Mouse (Mus musculus) hematopoietic multipotent progenitor cell, adult 10-12 weeks (in vitro differentiated cells): ENCODE results near the gene Dennd1c. TPM values are rescaled to one million over a fixed set of nuclear protein-coding genes. Genes with fewer than 3 reads are reported as not detected.

ENCODE experiments used
- polyA plus RNA-seq: library from polyadenylated mRNA; stranded (reverse); fragments of >175 nt; gene quantifications from 2 replicates; pipeline ENCODE4 v1.2.3, GENCODE M21; 2012; ENCODE audit warnings: low replicate concordance

Gene Dennd1c
- 211 and 238 TPM in 2 replicates for polyA plus RNA-seq

DNA sequence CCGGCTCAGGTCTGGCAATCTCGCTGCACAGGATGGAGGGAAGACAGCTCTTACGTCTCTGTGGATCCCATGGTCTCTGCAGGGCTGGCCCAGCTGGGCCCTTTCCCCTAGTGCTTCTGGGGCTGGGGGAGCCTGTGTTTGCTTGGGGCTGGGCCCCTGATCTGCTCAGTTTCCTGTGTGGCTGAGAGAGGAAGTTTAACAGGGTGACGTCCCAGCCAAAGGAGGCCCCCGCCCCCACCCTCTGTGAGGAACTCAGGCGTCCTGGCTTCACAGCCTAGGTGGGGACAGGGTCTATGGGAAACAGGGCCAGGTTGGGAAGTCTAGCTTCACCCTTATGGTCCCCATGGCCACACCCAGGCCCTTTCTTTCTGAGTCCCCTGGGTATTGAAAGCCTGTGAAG, at the start of gene Dennd1c:
Dennd1c (minus strand) TSS at position 179 of the 400 bp plus-strand sequence.

DNA sequence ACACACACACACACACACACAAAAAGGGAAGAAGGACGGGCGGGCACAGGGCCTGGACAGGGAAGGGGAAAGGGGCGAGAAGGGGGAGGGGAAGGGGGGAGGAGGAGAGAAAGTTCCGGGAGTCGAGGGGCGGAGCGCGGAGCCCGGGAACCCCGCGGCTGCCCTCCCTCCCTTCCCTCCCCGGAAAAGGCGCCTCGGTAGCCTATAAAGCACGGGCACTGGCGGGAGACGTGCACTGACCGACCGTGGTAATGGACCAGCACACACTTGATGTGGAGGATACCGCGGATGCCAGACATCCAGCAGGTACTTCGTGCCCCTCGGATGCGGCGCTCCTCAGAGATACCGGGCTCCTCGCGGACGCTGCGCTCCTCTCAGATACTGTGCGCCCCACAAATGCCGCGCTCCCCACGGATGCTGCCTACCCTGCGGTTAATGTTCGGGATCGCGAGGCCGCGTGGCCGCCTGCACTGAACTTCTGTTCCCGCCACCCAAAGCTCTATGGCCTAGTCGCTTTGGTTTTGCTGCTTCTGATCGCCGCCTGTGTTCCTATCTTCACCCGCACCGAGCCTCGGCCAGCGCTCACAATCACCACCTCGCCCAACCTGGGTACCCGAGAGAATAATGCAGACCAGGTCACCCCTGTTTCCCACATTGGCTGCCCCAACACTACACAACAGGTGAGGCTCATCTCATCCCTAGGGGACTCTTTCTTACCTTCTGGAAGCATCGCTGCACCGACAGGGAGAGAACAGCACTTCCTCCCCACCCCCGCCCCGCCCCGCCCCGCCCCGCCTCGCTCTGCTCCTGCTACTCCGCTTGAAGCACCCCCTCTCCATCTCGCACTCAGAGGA, 27.1 kb upstream of the Dennd1c start, which contains the start of gene Tnfsf9:
Tnfsf9 (plus strand) TSS at position 145 of the 854 bp plus-strand sequence.

DNA sequence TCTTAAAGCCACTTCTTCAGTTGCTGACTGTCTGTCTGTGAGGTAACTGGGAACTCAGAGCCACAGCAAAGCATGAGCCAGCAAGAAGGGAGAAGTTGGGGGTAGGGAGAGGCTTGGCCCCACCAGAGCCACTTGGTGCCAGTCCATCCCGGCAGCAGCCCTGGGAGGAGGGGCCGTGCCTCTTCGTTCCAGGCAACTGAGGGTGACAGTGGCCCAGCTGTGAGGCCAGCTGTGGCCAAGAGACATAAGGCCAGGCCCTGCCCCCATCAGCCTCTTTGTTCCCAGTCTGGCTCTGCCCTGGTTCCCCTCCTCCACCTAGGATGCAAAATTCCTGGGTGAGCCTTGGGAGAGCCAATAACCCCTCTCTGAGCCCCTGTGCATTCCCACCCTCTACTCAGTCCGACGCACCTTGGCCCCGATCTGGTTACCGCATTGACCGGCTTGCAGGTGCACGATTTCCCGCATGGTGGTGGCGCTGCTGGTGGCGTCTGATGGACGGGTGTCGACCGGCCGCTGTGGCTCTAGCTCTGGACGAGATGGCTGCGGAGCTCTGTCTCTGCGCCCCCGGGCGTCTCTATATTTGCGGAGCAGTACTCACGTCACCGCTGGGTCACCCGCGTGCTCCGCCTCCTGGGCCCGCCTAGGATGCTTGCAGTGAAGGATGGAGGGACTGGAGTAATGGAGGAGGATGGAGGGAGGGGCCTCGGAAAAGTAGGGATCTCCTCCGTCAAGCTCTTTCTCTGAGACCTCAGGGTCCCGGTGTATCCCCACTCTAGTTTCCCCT, 8.9 kb upstream of the Dennd1c start, which contains the start of gene Tubb4a:
Tubb4a (minus strand) TSS at position 734 of the 784 bp plus-strand sequence.

DNA sequence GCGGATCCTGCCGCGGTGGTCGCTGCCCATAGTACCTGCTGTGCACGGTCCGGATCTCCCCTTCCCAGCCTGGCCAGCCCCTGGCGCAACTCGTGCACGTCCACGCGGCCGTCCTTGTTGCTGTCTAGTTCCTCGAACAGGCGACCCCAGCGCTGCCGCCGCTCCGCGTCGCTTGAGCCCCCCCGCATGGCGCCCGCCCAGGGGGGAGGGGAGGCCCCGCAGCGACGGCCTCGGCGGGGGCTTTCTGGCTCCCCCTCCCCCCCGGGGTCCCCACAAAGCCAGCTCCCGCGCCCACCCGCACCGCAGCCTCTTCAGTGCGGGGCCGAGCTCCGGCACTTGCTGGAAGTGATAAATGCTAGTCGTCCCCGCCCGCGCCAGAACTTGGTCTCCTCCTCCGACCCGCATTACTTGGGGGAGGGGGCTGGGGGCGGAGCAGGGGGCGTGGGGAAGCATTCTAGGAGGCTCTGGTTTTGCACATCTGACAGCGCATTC, 18.8 kb downstream of the Dennd1c start, which contains the start of gene Slc25a23:
Slc25a23 (minus strand) TSS at position 378 of the 492 bp plus-strand sequence.

DNA sequence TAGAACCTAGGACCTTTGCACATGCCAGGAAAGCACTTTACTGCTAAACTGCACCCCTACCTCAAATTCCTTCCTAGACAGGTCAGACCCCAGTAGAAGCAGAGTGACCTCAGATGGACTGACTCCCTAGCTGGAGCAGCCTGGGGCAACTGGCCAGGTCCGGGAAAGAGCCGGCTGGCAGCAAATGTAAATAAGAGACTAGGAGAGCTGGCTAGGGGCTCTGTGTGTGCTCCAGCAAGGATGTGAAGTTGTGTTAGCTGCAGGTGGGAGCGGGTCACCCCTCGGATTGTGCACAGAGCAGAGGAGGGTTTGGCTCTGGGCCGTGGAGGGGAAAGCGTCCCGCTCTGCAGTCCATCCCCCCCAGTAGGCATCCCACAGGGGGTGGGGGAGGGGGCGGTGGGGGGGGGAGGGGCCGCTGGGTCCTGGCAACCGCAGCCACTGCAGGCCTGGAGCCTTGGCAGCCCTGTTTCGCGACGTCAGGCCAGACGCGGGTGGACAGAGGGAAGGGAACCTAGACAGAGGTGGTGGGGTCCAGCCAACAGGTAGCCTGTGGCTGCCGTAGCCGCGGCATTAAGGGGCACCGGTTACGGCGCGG, 19.3 kb downstream of the Dennd1c start, which contains the start of gene Crb3:
Crb3 (plus strand) TSS at position 215 of the 595 bp plus-strand sequence.

DNA sequence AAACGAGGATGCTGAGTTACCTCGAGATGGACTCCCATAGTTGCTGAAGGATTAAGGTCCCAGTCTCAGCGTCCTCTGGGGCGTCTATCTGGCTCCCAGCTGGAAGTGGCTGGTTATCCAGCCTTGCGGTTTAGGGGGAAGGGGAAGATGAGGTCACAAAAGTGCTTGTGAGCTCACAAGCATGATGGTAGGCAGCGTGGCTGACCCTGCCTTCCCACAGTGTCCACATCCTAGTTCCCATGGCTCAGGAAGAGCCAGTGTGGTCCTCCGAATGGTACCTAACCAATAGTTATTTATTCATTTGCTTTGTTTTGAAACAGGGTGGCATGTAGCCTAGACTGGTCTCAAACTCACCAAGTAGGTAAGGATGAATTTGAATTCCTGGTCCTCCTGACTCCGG, 36.8 kb downstream of the Dennd1c start, which contains the start of gene Slc25a41:
Slc25a41 (minus strand) TSS at position 101 of the 400 bp plus-strand sequence.

DNA sequence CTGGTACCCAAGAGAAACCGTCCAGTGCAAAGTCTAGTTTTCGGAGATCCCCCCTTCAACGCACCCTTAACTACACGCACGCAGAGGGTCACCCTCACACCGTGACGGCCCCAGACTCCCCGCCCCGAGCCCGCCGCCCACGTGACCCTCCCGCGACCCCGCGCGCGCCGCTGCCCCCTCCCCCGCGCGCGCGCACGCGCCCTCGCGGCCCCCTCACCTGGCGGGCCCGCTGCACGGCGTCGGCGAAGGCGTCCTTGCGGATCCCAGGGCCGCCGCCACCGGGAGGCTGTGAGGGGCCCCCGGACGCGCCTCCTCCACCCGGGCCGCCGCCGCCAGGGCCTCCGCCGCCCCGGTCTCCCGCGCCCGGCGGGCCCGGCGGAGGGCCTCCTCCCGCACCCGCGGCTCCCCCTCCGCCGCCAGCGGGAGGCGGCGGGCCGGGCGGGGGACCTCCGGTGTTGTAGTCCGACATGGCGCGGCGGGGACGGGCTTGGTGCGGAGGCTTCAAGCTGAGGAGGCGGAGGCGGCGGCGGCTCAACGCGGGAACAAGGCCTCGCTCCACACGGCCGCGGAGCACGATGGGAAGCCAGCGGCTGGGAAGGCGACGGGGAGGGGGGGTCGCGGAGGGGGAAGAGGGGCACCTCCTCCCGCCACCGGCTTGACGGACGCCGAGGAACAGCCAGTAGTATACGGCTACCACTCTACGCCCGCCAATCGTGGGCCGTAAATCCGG, 47.2 kb downstream of the Dennd1c start, which contains the start of gene Khsrp:
Khsrp (minus strand) TSS at position 592 of the 730 bp plus-strand sequence.

Other genes starting within 250 kb of the Dennd1c start
- gene Rfx2, start 247.5 kb downstream of the Dennd1c start, polyA plus RNA-seq = 24.1 and 36.3 TPM in 2 replicates
- not detected in 2 replicates for gene Acsbg2, start 204.1 kb downstream of the Dennd1c start, polyA plus RNA-seq
- gene 1700061G19Rik, start 203.0 kb downstream of the Dennd1c start, polyA plus RNA-seq = not detected in 2 replicates
- gene Mllt1, start 143.1 kb downstream of the Dennd1c start, polyA plus RNA-seq = 88.4 and 103 TPM in 2 replicates
- gene Acer1, start 96.4 kb downstream of the Dennd1c start, polyA plus RNA-seq = not detected in 2 replicates
- gene Clpp, start 88.2 kb downstream of the Dennd1c start, polyA plus RNA-seq = 37.7 and 105 TPM in 2 replicates
- 25.6 and 38.2 TPM in 2 replicates for gene Alkbh7, start 81.2 kb downstream of the Dennd1c start, polyA plus RNA-seq
- gene Pspn, start 78.5 kb downstream of the Dennd1c start, polyA plus RNA-seq = not detected in 2 replicates
- gene Gtf2f1, start 67.2 kb downstream of the Dennd1c start, polyA plus RNA-seq = 81.6 and 94.3 TPM in 2 replicates
- gene Gm17949, start 67.0 kb downstream of the Dennd1c start, polyA plus RNA-seq = 0.17 and 0.23 TPM in 2 replicates
- gene Khsrp, start 47.0 kb downstream of the Dennd1c start, polyA plus RNA-seq = 248 and 458 TPM in 2 replicates
- not detected in 2 replicates for gene Slc25a41, start 36.9 kb downstream of the Dennd1c start, polyA plus RNA-seq
- gene Crb3, start 19.4 kb downstream of the Dennd1c start, polyA plus RNA-seq = 18.4 and 34.3 TPM in 2 replicates
- gene Slc25a23, start 18.7 kb downstream of the Dennd1c start, polyA plus RNA-seq = 16.7 and 20.4 TPM in 2 replicates
- 0.80 and 0.96 TPM in 2 replicates for gene Tubb4a, start 9.3 kb upstream of the Dennd1c start, polyA plus RNA-seq
- 1.5 and 1.6 TPM in 2 replicates for gene Tnfsf9, start 26.8 kb upstream of the Dennd1c start, polyA plus RNA-seq
- gene Cd70, start 71.3 kb upstream of the Dennd1c start, polyA plus RNA-seq = 0.17 and 0.98 TPM in 2 replicates
- gene Tnfsf14, start 115.7 kb upstream of the Dennd1c start, polyA plus RNA-seq = 7.8 and 15.8 TPM in 2 replicates
- 9.1 and 16.5 TPM in 2 replicates for gene C3, start 149.6 kb upstream of the Dennd1c start, polyA plus RNA-seq
- gene Gpr108, start 169.9 kb upstream of the Dennd1c start, polyA plus RNA-seq = 34.0 and 34.2 TPM in 2 replicates
- 9.3 and 9.4 TPM in 2 replicates for gene Trip10, start 170.9 kb upstream of the Dennd1c start, polyA plus RNA-seq
- 72.5 and 81.3 TPM in 2 replicates for gene Vav1, start 200.6 kb upstream of the Dennd1c start, polyA plus RNA-seq